Mouse (Mus musculus): ENCODE results near the gene Arhgef9. TPM values are rescaled to one million over a fixed set of nuclear protein-coding genes. Genes with fewer than 3 reads are reported as not detected.

Arhgef9 gene
- polyA plus RNA-seq, 1 experiment, result not detected

- Histone ChIP-seq H3K4me3 (ENCODE audit: insufficient read depth, low read depth, low read length) (no peak overlapping the region), H3K27ac (ENCODE audit: insufficient read depth, low read depth, low read length) (no peak overlapping the region), H3K4me1 (ENCODE audit: control insufficient read depth, insufficient read depth, low read length) (peaks cover 4% of the 10 kb centered on the region; the same call in 1 of the 2 replicates)
- TF ChIP-seq CTCF (IDR thresholded peaks at IDR 0.05; ENCODE audit: insufficient read depth, low read depth, low read length) (no peak), POLR2A (IDR thresholded peaks at IDR 0.05; ENCODE audit: insufficient read depth, low read depth, low read length) (no peak)
- WGBS, result 75% methylated on average over 5 of the region's 5 CpGs
Observed at GRCm38 (mm10) chrX:95027907-95028306, 168.7 kb downstream of the Arhgef9 start.

- TF ChIP-seq POLR2A (IDR thresholded peaks at IDR 0.05; ENCODE audit: insufficient read depth, low read depth, low read length), result no peak
- no peak for TF ChIP-seq CTCF (IDR thresholded peaks at IDR 0.05; ENCODE audit: insufficient read depth, low read depth, low read length)
- Histone ChIP-seq H3K4me1 (ENCODE audit: control insufficient read depth, insufficient read depth, low read length) (peaks cover 4% of the 10 kb centered on the region; the same call in 1 of the 2 replicates), H3K4me3 (ENCODE audit: insufficient read depth, low read depth, low read length) (peak within 1 kb of the TSS; percentile 81), H3K27ac (ENCODE audit: insufficient read depth, low read depth, low read length) (peak within 1 kb of the TSS; percentile 83)
- WGBS, result 16% methylated on average over 30 of the region's 30 CpGs
Observed at GRCm38 (mm10) chrX:95026361-95026892, 170.2 kb downstream of the Arhgef9 start, which contains the start of gene Spin4. TSS of gene Spin4 (minus strand) at chrX:95026682.

- WGBS, result 20% methylated on average over 23 of the region's 23 CpGs
- Histone ChIP-seq H3K4me3 (ENCODE audit: insufficient read depth, low read depth, low read length) (peak overlapping the region; percentile 81), H3K27ac (ENCODE audit: insufficient read depth, low read depth, low read length) (peak overlapping the region; percentile 83), H3K4me1 (ENCODE audit: control insufficient read depth, insufficient read depth, low read length) (peaks cover 4% of the 10 kb centered on the region; the same call in 1 of the 2 replicates)
- TF ChIP-seq POLR2A (IDR thresholded peaks at IDR 0.05; ENCODE audit: insufficient read depth, low read depth, low read length) (no peak), CTCF (IDR thresholded peaks at IDR 0.05; ENCODE audit: insufficient read depth, low read depth, low read length) (no peak)
Observed at GRCm38 (mm10) chrX:95025779-95026360, 170.8 kb downstream of the Arhgef9 start.

GRCm38 (mm10) chrX:95012033-95012432, 184.6 kb downstream of the Arhgef9 start:
- Histone ChIP-seq H3K4me3 (ENCODE audit: insufficient read depth, low read depth, low read length) (no peak overlapping the region), H3K4me1 (ENCODE audit: control insufficient read depth, insufficient read depth, low read length) (no peaks in the 10 kb centered on the region), H3K27ac (ENCODE audit: insufficient read depth, low read depth, low read length) (no peak overlapping the region)
- TF ChIP-seq CTCF (IDR thresholded peaks at IDR 0.05; ENCODE audit: insufficient read depth, low read depth, low read length), result no peak
- TF ChIP-seq POLR2A (IDR thresholded peaks at IDR 0.05; ENCODE audit: insufficient read depth, low read depth, low read length), result no peak
- 19% methylated on average over 4 of the region's 4 CpGs for WGBS

Other genes with a start within 250 kb of the Arhgef9 start
- not detected in 2 replicates for gene Spin4, start 170.2 kb downstream of the Arhgef9 start, polyA plus RNA-seq (2012; ENCODE audit: insufficient read depth, insufficient read length, low replicate concordance, missing spikeins)
- gene Amer1, start 248.0 kb upstream of the Arhgef9 start, polyA plus RNA-seq (2012; ENCODE audit: insufficient read depth, insufficient read length, low replicate concordance, missing spikeins), result not detected in 2 replicates